In the genomic region with DNA sequence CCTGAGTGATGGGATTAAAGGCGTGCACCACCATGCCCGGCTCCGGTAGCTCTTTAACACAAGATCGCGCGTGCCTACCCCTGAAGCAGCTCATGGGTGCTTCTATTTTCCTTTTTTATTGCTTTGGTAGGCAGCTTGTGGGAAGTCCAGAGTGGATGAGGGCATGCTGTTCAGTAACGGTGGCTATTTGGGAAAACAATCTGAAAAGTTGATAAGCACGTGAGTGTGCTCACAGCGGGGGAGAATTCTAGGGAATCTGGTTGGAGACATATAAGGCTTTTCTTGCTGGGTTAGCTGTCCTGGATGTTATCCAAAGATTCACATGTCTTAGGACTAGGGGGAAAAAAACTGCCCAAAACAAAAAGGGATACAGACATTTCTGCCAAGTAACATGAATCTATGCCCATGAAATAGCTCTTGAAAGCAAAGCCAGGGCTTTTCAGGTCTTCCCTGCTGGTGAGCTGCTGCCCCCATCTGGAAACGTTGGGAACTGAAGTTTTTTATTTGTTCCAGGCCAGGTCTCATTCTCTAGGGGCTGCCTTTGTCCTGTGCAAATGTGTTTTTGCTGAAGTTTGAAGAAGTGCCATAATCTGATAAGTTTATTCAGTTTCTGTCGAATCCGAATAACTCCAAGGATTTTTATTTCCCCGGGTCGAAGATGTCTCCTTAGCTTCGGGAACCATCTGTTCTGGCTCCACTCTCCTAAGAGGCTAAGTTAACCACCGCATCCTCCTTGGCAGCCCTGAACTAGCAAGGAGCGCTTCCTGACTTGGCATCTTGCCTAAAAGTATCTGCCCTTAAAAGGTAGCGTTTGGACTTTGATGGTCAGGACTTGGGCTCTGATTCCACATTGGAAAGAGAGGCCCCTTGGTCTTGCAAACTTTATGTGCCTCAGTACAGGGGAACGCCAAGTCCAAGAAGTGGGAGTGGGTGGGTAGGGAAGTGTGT, we compare ENCODE assay signal across 8 mouse cellular contexts. TPM values are rescaled to one million over a fixed set of nuclear protein-coding genes. Genes with fewer than 3 reads are reported as not detected.
DNase-seq lines count a peak whose midpoint lies in the region; ATAC-seq and TF ChIP-seq lines count a peak whose summit lies in the region.

No protein-coding gene starts in this region.

- WGBS in liver, embryonic 12.5 days (ENCODE audit: insufficient replicate concordance): 52% methylated on average over 19 of the region's 19 CpGs
- 46% methylated on average over 19 of the region's 19 CpGs for WGBS in intestine, embryonic 14.5 days
- WGBS in midbrain, embryonic 12.5 days: 64% methylated on average over 19 of the region's 19 CpGs
- 58% methylated on average over 19 of the region's 19 CpGs for WGBS in spleen, adult 2 months

- H3K9ac ChIP-seq in liver, embryonic 12.5 days: no peak overlapping the region
- H3K9ac ChIP-seq in intestine, embryonic 14.5 days (ENCODE audit: low read length): no peak overlapping the region
- no peak overlapping the region for H3K9ac ChIP-seq in midbrain, embryonic 12.5 days (replicated peaks)

- peak; percentile 56; the same call in 1 of the 2 replicates for TF ChIP-seq CTCF in spleen, adult 2 months (IDR thresholded peaks at IDR 0.05; ENCODE audit: extremely low read depth, insufficient read depth, insufficient read length, insufficient replicate concordance)

- no peak overlapping the region for H3K4me2 ChIP-seq in liver, embryonic 12.5 days
- H3K4me2 ChIP-seq in intestine, embryonic 14.5 days (ENCODE audit: low read length): no peak overlapping the region
- no peak overlapping the region for H3K4me2 ChIP-seq in midbrain, embryonic 12.5 days (replicated peaks)

- H3K36me3 ChIP-seq in liver, embryonic 12.5 days: no peaks in the 10 kb centered on the region
- no peaks in the 10 kb centered on the region for H3K36me3 ChIP-seq in intestine, embryonic 14.5 days (ENCODE audit: control insufficient read depth, insufficient read depth, low read length)
- no peaks in the 10 kb centered on the region for H3K36me3 ChIP-seq in midbrain, embryonic 12.5 days
- H3K36me3 ChIP-seq in spleen, adult 2 months (ENCODE audit: control insufficient read depth, insufficient read depth, low read length): no peaks in the 10 kb centered on the region

- no peaks in the 10 kb centered on the region for H3K4me1 ChIP-seq in liver, embryonic 12.5 days
- H3K4me1 ChIP-seq in intestine, embryonic 14.5 days (replicated peaks; ENCODE audit: control insufficient read depth, insufficient read depth, low read length): 0 out of 2 replicates have a peak, but pooled peaks cover 6% of the 10 kb centered on the region
- H3K4me1 ChIP-seq in midbrain, embryonic 12.5 days: no peaks in the 10 kb centered on the region
- H3K4me1 ChIP-seq in spleen, adult 2 months (ENCODE audit: control insufficient read depth, insufficient read depth, insufficient read length): no peaks in the 10 kb centered on the region

- no peak for TF ChIP-seq POLR2A in spleen, adult 2 months (IDR thresholded peaks at IDR 0.05; ENCODE audit: low read depth, low read length)

- DNase-seq in liver: peak; percentile 66
- DNase-seq in embryo, embryonic 10.5 days (ENCODE audit: low spot score): peak; percentile 90
- DNase-seq in gastrocnemius, postnatal 25 days: peak; percentile 36
- peak; percentile 91 for DNase-seq in intestine, embryonic 14.5 days (ENCODE audit: low spot score)
- peak; percentile 80 to 88 for DNase-seq in left cerebral cortex, postnatal 14 days (ENCODE audit: low spot score in 2 of 2)
- peak; percentile 9 to 40 for DNase-seq in spleen, adult 2 months (ENCODE audit: low read depth in 1 of 2, low spot score in 2 of 2)

- no peaks in the 10 kb centered on the region for H3K27me3 ChIP-seq in liver, embryonic 12.5 days (replicated peaks)
- H3K27me3 ChIP-seq in intestine, embryonic 14.5 days (replicated peaks; ENCODE audit: control insufficient read depth, insufficient read depth, low read length): no peaks in the 10 kb centered on the region
- H3K27me3 ChIP-seq in midbrain, embryonic 12.5 days: no peaks in the 10 kb centered on the region
- no peaks in the 10 kb centered on the region for H3K27me3 ChIP-seq in spleen, adult 2 months (ENCODE audit: control insufficient read depth, insufficient read depth, low read length)

- intact Hi-C loops in left cerebral cortex, postnatal 14 days (cut with DNase I): loop anchor here (5.0 kb wide), 3 partner anchors 116 to 861 kb away; partner anchors contain the start of gene Jmy

- no peaks in the 10 kb centered on the region for H3K9me3 ChIP-seq in liver, embryonic 12.5 days (replicated peaks)
- no peaks in the 10 kb centered on the region for H3K9me3 ChIP-seq in intestine, embryonic 14.5 days (ENCODE audit: control insufficient read depth, low read length)
- no peaks in the 10 kb centered on the region for H3K9me3 ChIP-seq in midbrain, embryonic 12.5 days

- no peak for ATAC-seq in liver, embryonic 12.5 days
- peak; percentile 63 for ATAC-seq in intestine, embryonic 14.5 days (replicated peaks; ENCODE audit: low FRiP score, low TSS enrichment, low read depth)
- peak; percentile 56; the same call in 1 of the 2 replicates for ATAC-seq in midbrain, embryonic 12.5 days (ENCODE audit: low FRiP score, low read depth)

- H3K4me3 ChIP-seq in liver, embryonic 12.5 days: no peak overlapping the region
- no peak overlapping the region for H3K4me3 ChIP-seq in intestine, embryonic 14.5 days (ENCODE audit: low read depth, low read length)
- no peak overlapping the region for H3K4me3 ChIP-seq in midbrain, embryonic 12.5 days
- no peak overlapping the region for H3K4me3 ChIP-seq in spleen, adult 2 months (ENCODE audit: extremely low read depth, insufficient read depth, insufficient read length)

- no peak overlapping the region for H3K27ac ChIP-seq in liver, embryonic 12.5 days
- peak overlapping the region; percentile 44 for H3K27ac ChIP-seq in intestine, embryonic 14.5 days (ENCODE audit: low read depth)
- no peak overlapping the region for H3K27ac ChIP-seq in midbrain, embryonic 12.5 days (replicated peaks)
- no peak overlapping the region for H3K27ac ChIP-seq in spleen, adult 2 months (ENCODE audit: insufficient read depth, low read length)

RNA-seq across cellular contexts. Expression of gene Bhmt, which starts 24.8 kb away (rescaled TPM):
- polyA plus RNA-seq in liver, embryonic 12.5 days (2016; fragmentation: Nextera tagmentation; extraction: Ambion mirVana): 25.4 and 26.4 TPM in 2 replicates
- total RNA-seq in gastrocnemius, postnatal 25 days (2021): not detected
- polyA plus RNA-seq in intestine, embryonic 14.5 days (2014; fragmentation: Nextera tagmentation; extraction: Ambion mirVana): not detected in 2 replicates
- total RNA-seq in left cerebral cortex, postnatal 14 days (2021): under 1 TPM in 1 of 2 experiments, not detected in 1; 0.17 TPM
- 0.05 and 0.26 TPM in 2 replicates for polyA plus RNA-seq in midbrain, embryonic 12.5 days (2016; fragmentation: Nextera tagmentation; extraction: Ambion mirVana)
- 0.07 TPM in 1 of 2 replicates, not detected in the other for polyA plus RNA-seq in spleen, adult 2 months (2012; rRNA removed)

Comparison
In these comparisons a context has a peak if more than half of its experiments do, and no peak if none do; other contexts are left out.
1. DNase-seq: peak in every context shown above with its lines; median percentile 91 in intestine, embryonic 14.5 days; 90 in embryo, embryonic 10.5 days; 84 in left cerebral cortex, postnatal 14 days; 66 in liver; 36 in gastrocnemius, postnatal 25 days; 24 in spleen, adult 2 months.
2. RNA of gene Bhmt, which starts 24.8 kb away (polyA plus RNA-seq): 25.4 to 26.4 TPM in liver, embryonic 12.5 days; 0.05 to 0.26 TPM in midbrain, embryonic 12.5 days, not detected in intestine, embryonic 14.5 days and 0.07 TPM in spleen, adult 2 months; every median in the first group is over 10 times any median in the second.